Mouse (Mus musculus) neural tube, embryonic 10.5 days (tissue): ENCODE data around the gene Hspa4.
A peak's percentile ranks its signal among the peaks of the same experiment; 100 is the strongest.
"Not testable (repeated sequence)": the region's sequence is repeated elsewhere in the genome, so short reads cannot be mapped to it uniquely, and the experiment has no call there.

Experiments
- DNase-seq: peaks from one replicate; pipeline ENCODE4 v3.0.0-alpha.2; 2017; ENCODE audit warnings: low spot score; ENCODE audit errors: extremely low spot score

Hspa4 gene

GRCm38 (mm10) chr11:53307558-53308065 is 7.4 kb upstream of the Hspa4 start:
- no peak for DNase-seq

GRCm38 (mm10) chr11:53306965-53307364 is 6.7 kb upstream of the Hspa4 start:
- no peak for DNase-seq

- no peak for DNase-seq
These were observed 4.0 kb upstream of the Hspa4 start for GRCm38 (mm10) chr11:53304044-53304840.

GRCm38 (mm10) chr11:53301167-53301515 is 884 bp upstream of the Hspa4 start:
- DNase-seq: no peak

- no peak for DNase-seq
These were observed 517 bp downstream of the Hspa4 start for GRCm38 (mm10) chr11:53299551-53300329.

GRCm38 (mm10) chr11:53297947-53298860 is 2.1 kb downstream of the Hspa4 start:
- DNase-seq: no peak

GRCm38 (mm10) chr11:53296880-53297279 is 3.4 kb downstream of the Hspa4 start:
- DNase-seq: no peak

- DNase-seq: no peak
These were observed 5.8 kb downstream of the Hspa4 start for GRCm38 (mm10) chr11:53294441-53294840.

GRCm38 (mm10) chr11:53290871-53291270 is 9.4 kb downstream of the Hspa4 start:
- DNase-seq: no peak

GRCm38 (mm10) chr11:53290187-53290586 is 10.1 kb downstream of the Hspa4 start:
- not testable (repeated sequence) for DNase-seq

GRCm38 (mm10) chr11:53285885-53286284 is 14.4 kb downstream of the Hspa4 start:
- DNase-seq: no peak

GRCm38 (mm10) chr11:53278411-53278810 is 21.8 kb downstream of the Hspa4 start:
- DNase-seq: no peak

- no peak for DNase-seq
These were observed 24.9 kb downstream of the Hspa4 start for GRCm38 (mm10) chr11:53275358-53275757.

- DNase-seq: no peak
These were observed 26.9 kb downstream of the Hspa4 start for GRCm38 (mm10) chr11:53273313-53273712.

GRCm38 (mm10) chr11:53269596-53269995 is 30.7 kb downstream of the Hspa4 start:
- no peak for DNase-seq

- DNase-seq: no peak
These were observed 39.7 kb downstream of the Hspa4 start for GRCm38 (mm10) chr11:53260556-53260955.

GRCm38 (mm10) chr11:53260056-53260455 is 40.2 kb downstream of the Hspa4 start:
- DNase-seq: no peak

- no peak for DNase-seq
These were observed 41.1 kb downstream of the Hspa4 start for GRCm38 (mm10) chr11:53259047-53259632.

GRCm38 (mm10) chr11:53256914-53257313 is 43.3 kb downstream of the Hspa4 start:
- no peak for DNase-seq

- peak; percentile 77 for DNase-seq
These were observed 45.3 kb downstream of the Hspa4 start for GRCm38 (mm10) chr11:53254926-53255325.

- DNase-seq: no peak
These were observed 45.8 kb downstream of the Hspa4 start for GRCm38 (mm10) chr11:53254428-53254827.
